Mouse (Mus musculus) small intestine, adult 2 months (tissue): Measurements from ENCODE around the gene Pip5kl1. TPM values are rescaled to one million over a fixed set of nuclear protein-coding genes. Genes with fewer than 3 reads are reported as not detected.

Experiments used
- H3K27ac ChIP-seq: fragments of 200-500 bp; 2 replicates; pipeline ENCODE4 v1.5.1; 2012; ENCODE audit warnings: low read depth, low read length, control low read depth, inconsistent platforms; ENCODE audit not compliant: insufficient read depth
- H3K27me3 ChIP-seq: fragments of 200-500 bp; 2 replicates; pipeline ENCODE4 v1.6.1; 2012; ENCODE audit warnings: mild to moderate bottlenecking, moderate library complexity, low read length, inconsistent platforms; ENCODE audit not compliant: control insufficient read depth, insufficient read depth
- H3K36me3 ChIP-seq: fragments of 200-500 bp; 2 replicates; pipeline ENCODE4 v1.6.1; 2012; ENCODE audit warnings: mild to moderate bottlenecking, low read length, control low read depth, inconsistent platforms; ENCODE audit not compliant: control insufficient read depth, insufficient read depth
- H3K4me1 ChIP-seq: fragments of 200-500 bp; 2 replicates; pipeline ENCODE4 v1.6.1; 2012; ENCODE audit warnings: low read length, inconsistent platforms, mixed read lengths; ENCODE audit not compliant: control insufficient read depth, insufficient read depth, insufficient read length
- H3K4me3 ChIP-seq: fragments of 200-500 bp; 2 replicates; pipeline ENCODE4 v1.5.1; 2012; ENCODE audit warnings: low read depth, mild to moderate bottlenecking, control low read depth, inconsistent platforms, low read length, moderate library complexity
- CTCF ChIP-seq: fragments of 200-500 bp; IDR thresholded peaks from 2 replicates; pipeline ENCODE4 v1.5.1; 2012; ENCODE audit warnings: low read depth, mild to moderate bottlenecking, control low read depth, inconsistent platforms, low read length, moderate library complexity, mixed read lengths; ENCODE audit not compliant: insufficient replicate concordance, insufficient read length; ENCODE audit errors: extremely low read depth
- POLR2A ChIP-seq: fragments of 200-500 bp; IDR thresholded peaks from 2 replicates; pipeline ENCODE4 v1.6.1; 2012; ENCODE audit warnings: low read depth, mild to moderate bottlenecking, control low read depth, inconsistent platforms, low read length, moderate library complexity
- WGBS: fragments of 180-500 bp; shearing (Covaris S2); methylation state at CpG from one replicate; pipeline ENCODE4 v1.1.7; 2018; 5-methylcytosine and 5-hydroxymethylcytosine counted together
- polyA plus RNA-seq: library from polyadenylated mRNA; depleted of rRNA; stranded (reverse); fragments of >200 nt; gene quantifications from 2 replicates; pipeline ENCODE4 v1.2.3, GENCODE M21; 2012

Pip5kl1 gene
- polyA plus RNA-seq, 1 experiment, result 0.25 TPM

DNA sequence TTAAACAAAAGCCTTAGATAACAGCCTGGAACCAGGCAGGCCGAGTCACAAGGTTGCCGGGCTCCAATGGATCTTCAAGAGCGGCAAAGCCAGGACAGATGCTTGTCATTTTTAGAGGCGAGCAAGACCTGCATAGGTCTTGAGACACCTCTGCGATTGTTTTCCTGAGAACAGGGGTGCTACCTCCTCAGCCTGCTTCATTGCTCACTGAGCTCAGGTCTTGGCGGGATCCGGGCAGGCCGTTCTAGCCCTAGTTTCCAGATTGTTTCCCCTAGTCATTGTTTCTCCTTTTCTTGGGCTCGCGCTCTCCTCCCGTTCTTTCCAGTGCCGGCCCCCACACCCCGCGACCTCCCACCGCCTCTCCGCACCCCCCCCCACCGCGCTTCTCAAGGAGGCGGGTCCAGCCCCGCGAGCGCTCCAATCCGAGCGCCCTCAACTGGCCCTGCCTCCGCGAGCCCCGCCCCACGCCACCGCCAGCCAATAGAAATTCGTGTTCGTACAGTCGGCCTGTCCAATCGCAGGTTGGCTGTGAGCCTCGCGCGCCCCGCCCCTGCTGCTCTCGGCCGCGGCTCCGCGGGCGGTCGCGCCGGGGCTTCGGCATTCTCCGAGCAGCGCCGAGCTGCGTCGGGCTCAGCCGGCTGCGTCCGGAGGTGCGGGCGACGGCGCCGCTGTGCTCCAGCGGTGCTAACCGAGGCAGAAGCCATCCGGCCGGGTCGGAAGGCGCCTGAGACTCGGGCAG is 39.7 kb upstream of the Pip5kl1 start, which contains the start of gene Fam102a:
Gene Fam102a, plus strand, starts transcription at position 600 of the 739 bp plus-strand sequence.
- Histone ChIP-seq H3K4me1 (peaks cover 25% of the 10 kb centered on the region; the same call in 1 of the 2 replicates), H3K4me3 (peak within 1 kb of the TSS; percentile 97), H3K27me3 (no peaks in the 10 kb centered on the region), H3K27ac (peak within 1 kb of the TSS; percentile 100), H3K36me3 (no peaks in the 10 kb centered on the region)
- under 1% methylated on average over 67 of the region's 67 CpGs for WGBS
- TF ChIP-seq POLR2A (peak; percentile 85), CTCF (no peak)

DNA sequence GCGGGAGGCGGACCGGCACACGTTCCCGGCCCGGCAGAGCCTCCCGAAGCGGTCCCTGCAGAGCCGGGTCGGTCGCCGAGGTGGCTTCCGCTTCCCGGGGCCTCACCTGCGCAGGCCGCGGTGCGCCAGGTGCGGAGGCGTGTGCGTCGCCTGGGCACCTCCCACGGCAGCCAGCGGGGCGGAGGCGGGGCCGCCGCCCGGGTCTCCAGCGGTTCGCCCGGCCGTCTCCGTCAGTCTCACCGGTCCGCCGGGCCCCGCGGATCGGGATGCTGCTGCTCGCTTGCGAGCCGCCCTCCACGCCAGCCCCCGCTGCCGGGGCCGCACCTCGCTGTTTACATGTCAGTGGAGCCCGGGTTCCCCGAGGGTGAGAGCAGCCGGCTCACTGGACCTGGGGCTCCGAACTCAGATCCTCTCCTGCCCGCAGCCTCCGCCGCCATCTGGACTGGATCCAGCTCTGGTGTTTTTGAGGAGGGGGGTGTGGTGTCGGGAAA is 39.1 kb upstream of the Pip5kl1 start:
- Histone ChIP-seq H3K4me1 (peaks cover 23% of the 10 kb centered on the region; the same call in 1 of the 2 replicates), H3K36me3 (no peaks in the 10 kb centered on the region), H3K27me3 (no peaks in the 10 kb centered on the region), H3K27ac (peak overlapping the region; percentile 100), H3K4me3 (peak overlapping the region; percentile 97)
- no peak for TF ChIP-seq CTCF
- TF ChIP-seq POLR2A, result peak; percentile 88
- under 1% methylated on average over 56 of the region's 56 CpGs for WGBS

DNA sequence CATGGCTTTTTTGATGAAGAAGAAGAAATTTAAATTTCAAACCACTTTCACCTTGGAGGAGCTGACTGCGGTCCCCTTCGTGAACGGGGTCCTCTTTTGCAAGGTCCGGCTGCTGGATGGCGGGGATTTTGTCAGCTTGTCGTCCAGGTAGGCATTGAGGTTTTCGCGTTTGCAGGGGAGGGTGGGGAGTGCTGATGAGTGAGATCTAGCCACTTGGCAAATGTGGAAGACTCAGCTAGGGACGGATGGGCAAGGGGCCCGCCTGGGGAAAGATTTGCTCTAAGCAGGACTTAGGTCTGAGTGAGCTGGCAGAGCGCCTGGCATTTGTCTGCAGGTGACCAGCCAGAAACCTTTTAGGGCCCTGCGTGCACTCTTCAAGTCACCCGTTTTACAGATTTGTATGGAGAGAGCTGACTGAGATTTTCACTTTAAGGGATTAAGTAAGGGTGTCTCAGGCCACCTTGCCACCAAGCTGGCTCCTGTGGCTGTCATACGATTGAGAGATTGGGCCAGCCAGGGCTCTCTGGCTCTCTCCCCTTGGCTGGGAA is 38.4 kb upstream of the Pip5kl1 start:
- TF ChIP-seq POLR2A (no peak; the same call in 1 of the 2 replicates), CTCF (no peak)
- no peaks in the 10 kb centered on the region for H3K36me3 ChIP-seq
- peaks cover 28% of the 10 kb centered on the region; the same call in 1 of the 2 replicates for H3K4me1 ChIP-seq
- H3K27me3 ChIP-seq, result no peaks in the 10 kb centered on the region
- under 1% methylated on average over 14 of the region's 14 CpGs for WGBS
- H3K4me3 ChIP-seq, result peak overlapping the region; percentile 97
- peak overlapping the region; percentile 100 for H3K27ac ChIP-seq

DNA sequence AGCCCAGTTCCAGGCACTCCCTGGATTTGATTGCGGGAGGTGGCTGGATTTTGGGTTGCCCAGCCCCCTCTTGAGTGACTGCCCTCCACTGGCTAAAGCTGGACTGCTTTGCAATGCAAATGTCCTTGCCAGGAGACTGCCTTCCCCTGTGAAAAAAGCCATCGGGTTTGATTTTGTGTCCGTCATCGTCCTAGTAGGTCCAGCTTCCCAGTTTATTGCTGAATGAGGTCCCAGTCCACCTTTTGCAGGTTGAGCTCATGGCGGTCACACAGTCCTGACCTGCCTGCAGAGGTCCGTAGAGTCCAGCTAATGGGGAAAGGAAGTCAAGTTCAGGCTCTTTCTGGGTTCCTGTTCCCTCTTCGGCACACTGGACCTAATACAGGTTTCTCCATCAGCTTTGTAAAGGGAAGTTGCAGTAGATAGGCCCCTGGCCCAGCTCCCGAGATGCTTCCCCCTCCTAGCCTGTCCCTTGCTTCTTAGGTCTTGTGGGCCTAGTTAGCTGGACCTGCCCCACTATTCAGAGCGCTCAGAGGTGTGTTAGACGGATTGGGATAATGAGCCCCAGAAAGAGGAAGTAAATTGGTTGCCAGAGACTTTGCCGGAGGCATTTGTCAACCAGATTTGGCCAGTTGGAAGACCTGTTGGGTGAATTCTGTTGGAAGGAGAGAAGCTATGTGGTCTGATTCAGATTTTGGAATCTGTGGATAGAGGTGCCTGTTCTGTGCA is 37.8 kb upstream of the Pip5kl1 start:
- H3K27me3 ChIP-seq, result no peaks in the 10 kb centered on the region
- TF ChIP-seq CTCF (peak; percentile 47; the same call in 1 of the 2 replicates), POLR2A (no peak; the same call in 1 of the 2 replicates)
- H3K27ac ChIP-seq, result peak overlapping the region; percentile 100
- 6% methylated on average over 11 of the region's 11 CpGs for WGBS
- peak overlapping the region; percentile 97 for H3K4me3 ChIP-seq
- peaks cover 32% of the 10 kb centered on the region; the same call in 1 of the 2 replicates for H3K4me1 ChIP-seq
- H3K36me3 ChIP-seq, result no peaks in the 10 kb centered on the region

DNA sequence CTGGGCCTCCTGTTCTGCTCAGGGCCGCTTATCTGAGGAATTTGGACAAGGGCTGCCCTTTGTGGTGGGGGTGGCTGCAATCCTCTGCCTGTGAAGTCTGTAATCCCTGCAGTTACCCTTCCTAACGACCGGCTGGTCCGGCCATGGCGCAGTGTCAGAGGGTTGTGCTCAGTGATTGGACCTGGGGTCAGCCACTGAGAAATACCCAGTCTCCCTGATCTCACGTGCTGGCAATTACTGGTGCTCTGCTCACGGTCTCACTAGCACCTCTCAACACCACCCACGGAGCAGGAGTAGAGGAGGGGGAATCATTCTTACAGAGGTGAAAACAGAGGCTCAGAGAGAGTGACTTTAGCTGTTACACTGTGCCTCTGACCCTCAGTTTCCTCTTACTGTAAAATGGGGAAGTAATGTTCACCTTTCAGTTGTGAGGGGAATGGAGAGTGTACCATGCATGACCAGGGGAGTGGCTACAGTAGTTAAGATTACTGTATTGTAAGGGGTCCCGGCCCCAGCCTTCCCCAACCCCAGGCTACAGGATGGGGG is 37.2 kb upstream of the Pip5kl1 start:
- H3K27me3 ChIP-seq, result no peaks in the 10 kb centered on the region
- peaks cover 38% of the 10 kb centered on the region; the same call in 1 of the 2 replicates for H3K4me1 ChIP-seq
- TF ChIP-seq CTCF (no peak), POLR2A (no peak)
- H3K4me3 ChIP-seq, result peak overlapping the region; percentile 97
- H3K36me3 ChIP-seq, result no peaks in the 10 kb centered on the region
- WGBS, result 10% methylated on average over 9 of the region's 9 CpGs
- peak overlapping the region; percentile 100 for H3K27ac ChIP-seq

DNA sequence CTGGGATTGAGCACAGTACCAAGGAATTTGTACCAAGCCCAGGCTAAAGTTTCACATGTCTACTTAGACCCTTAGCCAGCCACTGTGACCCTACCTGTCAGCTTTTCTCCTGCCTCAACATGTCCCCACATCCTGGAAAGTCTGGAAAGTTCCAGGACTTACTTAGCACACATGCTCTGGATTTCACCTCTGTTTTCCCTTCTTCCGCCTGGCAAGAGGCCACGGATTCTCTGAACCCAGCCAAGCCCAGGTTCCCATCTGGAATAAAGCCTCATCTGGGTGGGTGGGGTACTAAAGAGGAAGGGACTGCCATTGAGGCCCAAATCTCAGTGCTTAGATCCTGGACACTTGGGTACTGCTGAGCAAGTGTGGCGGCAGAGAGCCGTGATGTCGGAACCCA is 36.7 kb upstream of the Pip5kl1 start:
- WGBS, result 21% methylated on average over 5 of the region's 5 CpGs
- no peaks in the 10 kb centered on the region for H3K27me3 ChIP-seq
- H3K27ac ChIP-seq, result peak overlapping the region; percentile 100
- TF ChIP-seq CTCF (no peak), POLR2A (no peak)
- H3K36me3 ChIP-seq, result no peaks in the 10 kb centered on the region
- H3K4me3 ChIP-seq, result peak overlapping the region; percentile 97
- peaks cover 42% of the 10 kb centered on the region; the same call in 1 of the 2 replicates for H3K4me1 ChIP-seq
